Mouse (Mus musculus): ENCODE measurements at regions not wholly inside any gene's neighbourhood (a gene's known extent, or its start where the extent isn't known, plus 50 kb on each side); places are given as distances from the start of the nearest gene placed in this dataset.

DNA sequence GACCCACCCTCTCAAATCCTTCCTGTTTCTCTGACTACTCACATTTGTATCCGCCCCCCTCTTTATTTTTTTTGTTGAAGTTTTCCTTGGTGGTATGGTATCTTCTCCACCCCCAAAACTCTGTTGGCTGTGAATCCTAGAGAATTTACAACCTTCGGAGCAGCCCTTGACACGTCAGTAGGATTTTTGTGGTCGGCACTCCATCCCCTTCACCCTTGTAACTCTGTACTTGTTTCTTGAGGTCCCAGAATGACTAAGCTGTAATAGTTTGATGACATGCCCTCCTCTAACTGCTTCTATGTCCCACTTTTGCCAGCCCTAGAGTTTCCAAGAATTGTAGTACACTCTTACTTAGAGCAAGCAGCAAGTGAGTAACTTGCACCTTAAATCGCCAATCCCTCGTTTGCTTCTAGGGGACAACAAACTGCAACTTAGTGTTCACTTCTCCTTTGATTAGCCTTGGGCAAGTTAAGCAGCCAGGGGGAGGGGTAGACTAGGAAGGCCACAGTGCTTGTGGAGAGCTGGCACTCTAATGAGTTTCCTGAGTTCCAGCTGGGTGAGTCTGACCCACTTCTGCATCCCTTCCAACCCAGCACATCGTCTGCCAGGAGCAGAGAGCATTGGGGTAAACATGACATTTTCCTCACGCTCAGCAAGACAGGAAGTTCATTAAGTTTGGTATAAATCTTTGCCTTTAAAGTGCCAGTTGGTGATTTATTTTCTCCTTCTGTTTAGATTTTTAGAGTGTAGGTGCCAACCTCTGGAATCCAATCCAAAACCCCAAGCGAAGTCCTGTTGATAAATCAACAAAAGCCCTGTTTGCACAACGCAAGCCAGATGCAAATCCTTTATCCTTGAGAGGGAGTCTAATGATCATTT, 118.7 kb downstream of the Foxa2 start:
- Histone ChIP-seq H3K36me3 (ENCODE audit: control insufficient read depth, insufficient read depth, low read length) (no peaks in the 10 kb centered on the region), H3K9me3 (ENCODE audit: control insufficient read depth, low read length) (no peaks in the 10 kb centered on the region), H3K4me1 (ENCODE audit: control insufficient read depth, insufficient read depth, low read length) (0 out of 2 replicates have a peak, but pooled peaks cover 5% of the 10 kb centered on the region), H3K9ac (ENCODE audit: low read depth, low read length, severe bottlenecking) (no peak overlapping the region), H3K27ac (replicated peaks; ENCODE audit: low read depth, low read length) (no peak overlapping the region), H3K4me3 (replicated peaks; ENCODE audit: low read length) (no peak overlapping the region), H3K4me2 (replicated peaks; ENCODE audit: low read depth, low read length, severe bottlenecking) (no peak overlapping the region), H3K27me3 (ENCODE audit: control insufficient read depth, insufficient read depth, low read length) (no peaks in the 10 kb centered on the region)
- WGBS, result 16% methylated on average over 10 of the region's 10 CpGs
- no peak for ATAC-seq (ENCODE audit: low FRiP score, low read depth)
- no peak for TF ChIP-seq POLR2A (IDR thresholded peaks at IDR 0.05; ENCODE audit: borderline replicate concordance, extremely low read depth, insufficient read depth, insufficient read length)
- no peak for DNase-seq (ENCODE audit: low spot score)

DNA sequence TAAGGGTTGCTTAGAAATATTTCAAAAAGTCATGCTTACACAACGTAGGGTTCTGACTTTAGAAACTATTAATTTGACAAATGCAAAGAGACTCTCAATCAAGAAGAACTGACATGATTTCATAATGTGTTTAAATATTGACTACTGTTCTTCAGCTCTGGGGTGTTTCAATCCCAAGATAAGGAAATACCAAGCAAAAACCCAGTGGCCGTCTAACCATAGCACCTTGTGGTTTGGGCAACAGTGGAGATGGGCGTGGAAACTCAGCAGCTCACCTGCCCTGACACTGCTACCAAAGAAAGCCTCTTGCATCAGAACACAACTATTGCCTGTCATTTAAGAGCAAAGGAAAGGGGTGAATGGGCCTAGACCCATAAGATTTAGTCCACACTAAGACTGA, 119.9 kb downstream of the Foxa2 start:
- ATAC-seq (ENCODE audit: low FRiP score, low read depth) (no peak), DNase-seq (ENCODE audit: low spot score) (no peak)
- Histone ChIP-seq H3K4me3 (replicated peaks; ENCODE audit: low read length) (no peak overlapping the region), H3K9ac (ENCODE audit: low read depth, low read length, severe bottlenecking) (no peak overlapping the region), H3K36me3 (ENCODE audit: control insufficient read depth, insufficient read depth, low read length) (no peaks in the 10 kb centered on the region), H3K27me3 (ENCODE audit: control insufficient read depth, insufficient read depth, low read length) (no peaks in the 10 kb centered on the region), H3K4me1 (ENCODE audit: control insufficient read depth, insufficient read depth, low read length) (0 out of 2 replicates have a peak, but pooled peaks cover 5% of the 10 kb centered on the region), H3K27ac (replicated peaks; ENCODE audit: low read depth, low read length) (no peak overlapping the region), H3K4me2 (replicated peaks; ENCODE audit: low read depth, low read length, severe bottlenecking) (no peak overlapping the region), H3K9me3 (ENCODE audit: control insufficient read depth, low read length) (no peaks in the 10 kb centered on the region)
- TF ChIP-seq POLR2A (IDR thresholded peaks at IDR 0.05; ENCODE audit: borderline replicate concordance, extremely low read depth, insufficient read depth, insufficient read length), result no peak
- 88% methylated on average over 3 of the region's 3 CpGs for WGBS

DNA sequence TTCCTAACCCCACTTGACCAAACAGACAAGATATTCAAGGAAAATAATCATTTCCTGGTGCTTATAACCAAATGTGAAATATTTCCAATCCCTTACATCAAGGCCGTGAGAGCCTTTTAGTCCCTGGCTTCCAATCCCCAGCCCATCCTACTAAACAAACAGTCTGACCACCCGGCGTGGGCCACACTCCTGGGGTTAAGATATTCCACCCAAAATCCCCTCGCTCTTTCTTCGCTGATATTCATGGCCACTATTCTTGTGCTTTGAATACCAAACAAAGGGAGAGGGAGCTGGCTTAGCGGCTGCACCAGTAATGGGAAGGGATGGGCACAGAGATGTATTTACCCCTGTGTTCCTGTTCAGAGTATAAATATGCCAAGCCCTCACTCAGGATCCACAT, 139.4 kb downstream of the Foxa2 start:
- Histone ChIP-seq H3K4me3 (replicated peaks; ENCODE audit: low read length) (no peak overlapping the region), H3K36me3 (ENCODE audit: control insufficient read depth, insufficient read depth, low read length) (no peaks in the 10 kb centered on the region), H3K9me3 (ENCODE audit: control insufficient read depth, low read length) (no peaks in the 10 kb centered on the region), H3K4me2 (replicated peaks; ENCODE audit: low read depth, low read length, severe bottlenecking) (no peak overlapping the region), H3K27ac (replicated peaks; ENCODE audit: low read depth, low read length) (no peak overlapping the region), H3K4me1 (ENCODE audit: control insufficient read depth, insufficient read depth, low read length) (no peaks in the 10 kb centered on the region), H3K27me3 (ENCODE audit: control insufficient read depth, insufficient read depth, low read length) (no peaks in the 10 kb centered on the region), H3K9ac (ENCODE audit: low read depth, low read length, severe bottlenecking) (no peak overlapping the region)
- ATAC-seq (ENCODE audit: low FRiP score, low read depth) (no peak), DNase-seq (ENCODE audit: low spot score) (no peak)
- 86% methylated on average over 6 of the region's 6 CpGs for WGBS
- TF ChIP-seq POLR2A (IDR thresholded peaks at IDR 0.05; ENCODE audit: borderline replicate concordance, extremely low read depth, insufficient read depth, insufficient read length), result no peak

DNA sequence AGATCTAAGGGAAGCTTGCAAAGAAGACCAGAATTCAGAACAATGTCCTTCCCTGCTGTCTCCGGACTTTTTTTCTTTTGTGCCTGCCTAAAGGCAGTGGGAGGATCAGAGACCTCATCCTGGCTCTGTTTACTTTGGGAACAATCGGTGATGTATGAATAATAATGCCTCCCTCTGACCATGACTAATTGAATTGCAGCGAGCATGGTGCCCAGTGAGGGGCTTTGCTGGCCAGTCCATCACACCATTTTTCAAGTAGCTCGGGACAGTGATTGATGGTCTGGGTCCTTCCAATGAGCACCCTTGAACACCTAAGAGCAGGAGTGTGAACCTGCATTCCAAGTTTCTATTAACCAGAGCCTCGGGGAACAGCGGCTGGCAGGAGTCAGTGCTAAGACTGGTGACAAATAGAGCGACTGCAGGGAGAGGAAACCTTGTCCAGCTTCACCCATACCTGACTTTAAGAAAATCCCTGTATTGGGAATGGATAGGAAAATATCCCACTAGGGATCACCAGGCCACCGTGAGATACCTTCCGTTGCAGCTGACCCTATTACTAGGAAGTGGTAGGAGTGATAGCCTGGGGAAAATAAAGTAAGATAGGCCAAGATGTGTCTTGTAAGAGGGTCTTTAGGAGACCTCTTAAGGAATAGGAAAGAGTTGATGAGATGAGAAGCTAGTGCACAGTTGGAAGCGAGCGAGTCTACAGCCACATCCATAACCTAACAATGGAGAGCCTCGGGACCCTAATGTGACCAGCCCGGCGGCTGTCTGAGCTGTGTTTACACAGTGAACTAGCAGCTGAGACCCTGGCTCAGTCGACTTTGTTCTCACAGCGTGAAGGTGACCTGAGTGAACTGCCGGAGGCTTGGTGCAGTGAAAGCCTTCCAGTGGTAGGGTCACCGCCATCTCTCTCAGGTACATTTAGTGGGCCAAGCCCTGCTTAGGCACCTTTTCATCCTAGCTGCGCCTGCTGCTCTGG, 140.7 kb downstream of the Foxa2 start:
- Histone ChIP-seq H3K27ac (replicated peaks; ENCODE audit: low read depth, low read length) (no peak overlapping the region), H3K4me1 (ENCODE audit: control insufficient read depth, insufficient read depth, low read length) (no peaks in the 10 kb centered on the region), H3K27me3 (ENCODE audit: control insufficient read depth, insufficient read depth, low read length) (no peaks in the 10 kb centered on the region), H3K36me3 (ENCODE audit: control insufficient read depth, insufficient read depth, low read length) (no peaks in the 10 kb centered on the region), H3K9ac (ENCODE audit: low read depth, low read length, severe bottlenecking) (no peak overlapping the region), H3K4me2 (replicated peaks; ENCODE audit: low read depth, low read length, severe bottlenecking) (no peak overlapping the region), H3K9me3 (ENCODE audit: control insufficient read depth, low read length) (no peaks in the 10 kb centered on the region), H3K4me3 (replicated peaks; ENCODE audit: low read length) (no peak overlapping the region)
- WGBS, result 31% methylated on average over 19 of the region's 19 CpGs
- DNase-seq (ENCODE audit: low spot score) (no peak), ATAC-seq (ENCODE audit: low FRiP score, low read depth) (no peak)
- TF ChIP-seq POLR2A (IDR thresholded peaks at IDR 0.05; ENCODE audit: borderline replicate concordance, extremely low read depth, insufficient read depth, insufficient read length), result no peak

DNA sequence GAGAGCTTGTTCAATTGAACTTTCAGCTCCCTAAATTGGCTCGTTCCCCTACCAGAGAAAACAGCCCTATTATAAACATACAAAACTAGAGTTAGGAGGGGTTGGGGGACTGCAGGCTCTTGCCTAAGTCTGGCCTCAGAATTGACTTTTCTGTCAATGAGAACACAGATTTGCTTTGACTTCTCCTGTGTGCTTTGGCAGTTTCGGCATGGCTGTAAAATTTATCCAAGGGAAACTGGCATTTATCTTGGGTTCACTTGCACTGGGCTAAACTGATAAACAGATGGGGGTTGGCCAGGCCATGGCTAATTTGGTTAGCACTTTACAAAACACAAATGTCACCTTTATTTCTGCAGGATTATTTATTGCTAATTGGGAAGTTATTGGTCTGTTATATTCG, 141.7 kb downstream of the Foxa2 start:
- H3K4me1 ChIP-seq (ENCODE audit: control insufficient read depth, insufficient read depth, low read length), result no peaks in the 10 kb centered on the region
- no peak overlapping the region for H3K9ac ChIP-seq (ENCODE audit: low read depth, low read length, severe bottlenecking)
- no peak overlapping the region for H3K4me2 ChIP-seq (replicated peaks; ENCODE audit: low read depth, low read length, severe bottlenecking)
- DNase-seq (ENCODE audit: low spot score) (no peak), ATAC-seq (ENCODE audit: low FRiP score, low read depth) (no peak)
- no peak for TF ChIP-seq POLR2A (IDR thresholded peaks at IDR 0.05; ENCODE audit: borderline replicate concordance, extremely low read depth, insufficient read depth, insufficient read length)
- 22% methylated on average over 3 of the region's 3 CpGs for WGBS
- no peak overlapping the region for H3K27ac ChIP-seq (replicated peaks; ENCODE audit: low read depth, low read length)
- H3K9me3 ChIP-seq (ENCODE audit: control insufficient read depth, low read length), result no peaks in the 10 kb centered on the region
- no peak overlapping the region for H3K4me3 ChIP-seq (replicated peaks; ENCODE audit: low read length)
- no peaks in the 10 kb centered on the region for H3K36me3 ChIP-seq (ENCODE audit: control insufficient read depth, insufficient read depth, low read length)
- no peaks in the 10 kb centered on the region for H3K27me3 ChIP-seq (ENCODE audit: control insufficient read depth, insufficient read depth, low read length)

All from limb, embryonic 14.5 days (tissue).